Mouse (Mus musculus) central nervous system, embryonic 11.5 days (tissue): Measurements from ENCODE around the gene Nr2f1. TPM values are rescaled to one million over a fixed set of nuclear protein-coding genes. Genes with fewer than 3 reads are reported as not detected.

Experiments used
- polyA plus RNA-seq: library from polyadenylated mRNA; depleted of rRNA; stranded (reverse); fragments of >200 nt; gene quantifications from 2 replicates; pipeline ENCODE4 v1.2.3, GENCODE M21; 2012; rRNA removed

Gene Nr2f1
- 289 and 358 TPM in 2 replicates for polyA plus RNA-seq

GRCm38 (mm10) chr13:78199642-78200160 is at the start of gene Nr2f1:
Nr2f1 (minus strand) TSS chr13:78199757.

Other genes with a start within 250 kb of the Nr2f1 start
- 0.55 and 0.65 TPM in 2 replicates for gene Pou5f2, start 174.9 kb downstream of the Nr2f1 start, polyA plus RNA-seq